Mouse (Mus musculus) stomach, postnatal 0 days (tissue): ENCODE results near the gene F13a1.

Experiments used
- CTCF ChIP-seq: IDR thresholded peaks from 2 replicates; pipeline ENCODE4 v1.5.1; 2016; ENCODE audit warnings: antibody characterized with exemption, low read depth, mild to moderate bottlenecking, moderate library complexity
- EP300 ChIP-seq: optimal IDR thresholded peaks from 2 replicates; pipeline ENCODE3; 2016; ENCODE audit warnings: antibody characterized with exemption

DNA sequence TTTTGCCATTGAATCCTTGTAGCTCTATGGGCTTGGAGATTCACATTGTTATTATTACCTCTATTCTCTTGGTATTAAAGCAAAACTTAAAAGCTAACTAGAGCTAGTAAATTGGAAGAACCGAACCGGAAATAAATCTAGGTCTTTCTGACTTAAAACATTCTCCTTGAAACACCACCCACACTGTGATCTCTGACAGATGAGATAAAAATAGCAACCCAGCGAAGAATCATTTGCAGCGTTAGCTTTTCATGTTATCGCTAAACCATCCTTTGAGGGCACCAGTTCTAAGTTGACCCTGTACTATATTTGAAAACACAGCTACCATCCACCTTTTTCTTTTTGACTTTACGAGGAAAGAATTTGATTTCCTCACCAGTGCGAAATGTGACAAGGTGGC is 164.1 kb downstream of the F13a1 start:
- TF ChIP-seq CTCF (no peak), EP300 (no peak)
